Mouse (Mus musculus) C2C12 (cell line): ENCODE data around the gene Rps21.

ENCODE experiments used
- CTCF ChIP-seq: IDR thresholded peaks from one replicate; pipeline ENCODE4 v1.5.1; 2011; ENCODE audit not compliant: control insufficient read depth, insufficient read depth, insufficient read length
- FOSL1 ChIP-seq: IDR thresholded peaks from one replicate; pipeline ENCODE4 v1.8.0; 2011; ENCODE audit warnings: mild to moderate bottlenecking, low read length; ENCODE audit not compliant: poor library complexity, insufficient read depth, severe bottlenecking
- MAX ChIP-seq: IDR thresholded peaks from one replicate; pipeline ENCODE4 v1.6.1; 2011; ENCODE audit warnings: mild to moderate bottlenecking, control low read depth
- MYOD1 ChIP-seq: IDR thresholded peaks from one replicate; pipeline ENCODE4 v1.6.1; 2011; ENCODE audit warnings: low read depth; ENCODE audit not compliant: control insufficient read depth, insufficient read length
- MYOG ChIP-seq: IDR thresholded peaks from one replicate; pipeline ENCODE4 v1.6.1; 2011; ENCODE audit not compliant: control insufficient read depth, insufficient read length; ENCODE audit errors: extremely low read depth
- USF1 ChIP-seq: IDR thresholded peaks from one replicate; pipeline ENCODE4 v1.6.1; 2011; ENCODE audit warnings: low read depth, mild to moderate bottlenecking, control low read depth, moderate library complexity

DNA sequence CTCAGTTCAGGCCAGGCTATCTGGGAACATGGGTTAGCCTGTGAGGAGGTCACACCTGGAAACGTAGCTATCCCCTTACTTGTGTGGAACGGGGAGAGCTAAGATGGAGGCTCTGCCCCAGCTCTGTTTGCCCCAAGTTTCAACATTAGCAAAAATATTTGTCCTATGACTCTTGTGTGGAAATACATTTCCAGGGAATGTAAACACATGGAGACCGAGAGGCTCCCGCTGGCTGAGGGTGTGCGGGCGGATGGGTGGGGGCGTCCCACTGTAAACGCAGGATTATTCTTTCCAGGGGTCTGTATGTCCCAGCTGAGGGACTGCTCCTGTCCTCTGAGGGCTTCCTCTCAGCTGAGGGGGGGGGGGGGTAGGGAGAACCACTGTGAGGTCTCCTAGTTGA lies 22.8 kb upstream of the Rps21 start:
- TF ChIP-seq CTCF: no peak
- TF ChIP-seq MAX: no peak
- TF ChIP-seq MYOD1: no peak
- no peak for TF ChIP-seq USF1
- no peak for TF ChIP-seq FOSL1
- TF ChIP-seq MYOG: no peak
